28 mouse cellular contexts compared by ENCODE assay signal in genomic region chr8:58521932-58522331, GRCm38 (mm10).
"Had no signal": no experiment of that assay in that cellular context is flagged by ENCODE, and none has a peak within 500 bp of the region (broad histone marks: within the 10 kb centered on the region; RNA-seq: fewer than 3 reads in every experiment).

No protein-coding gene starts in this region.

- H3K4me1 ChIP-seq: heart, embryonic 13.5 days; heart, embryonic 15.5 days; hindbrain, embryonic 13.5 days; hindbrain, embryonic 15.5 days; kidney, embryonic 15.5 days; limb, embryonic 10.5 days; limb, embryonic 12.5 days; liver, embryonic 13.5 days had no signal

- H3K36me3 ChIP-seq: heart, embryonic 13.5 days; heart, embryonic 15.5 days; hindbrain, embryonic 13.5 days; hindbrain, embryonic 15.5 days; kidney, embryonic 15.5 days; limb, embryonic 10.5 days; limb, embryonic 12.5 days; liver, embryonic 13.5 days had no signal

- H3K9me3 ChIP-seq: heart, embryonic 13.5 days; heart, embryonic 15.5 days; hindbrain, embryonic 13.5 days; hindbrain, embryonic 15.5 days; kidney, embryonic 15.5 days; limb, embryonic 10.5 days; limb, embryonic 12.5 days; liver, embryonic 13.5 days had no signal

- H3K9ac ChIP-seq: heart, embryonic 13.5 days; heart, embryonic 15.5 days; hindbrain, embryonic 13.5 days; hindbrain, embryonic 15.5 days; kidney, embryonic 15.5 days; limb, embryonic 12.5 days; liver, embryonic 13.5 days had no signal

- H3K27me3 ChIP-seq: heart, embryonic 13.5 days; heart, embryonic 15.5 days; hindbrain, embryonic 13.5 days; hindbrain, embryonic 15.5 days; kidney, embryonic 15.5 days; limb, embryonic 12.5 days; liver, embryonic 13.5 days had no signal

- H3K4me2 ChIP-seq: heart, embryonic 11.5 days; heart, embryonic 13.5 days; heart, embryonic 15.5 days; hindbrain, embryonic 13.5 days; hindbrain, embryonic 15.5 days; kidney, embryonic 15.5 days; limb, embryonic 12.5 days; liver, embryonic 11.5 days; liver, embryonic 13.5 days had no signal

- H3K27ac ChIP-seq: gastrocnemius, adult 2 months; heart, adult 2 months; heart, embryonic 13.5 days; heart, embryonic 15.5 days; hindbrain, embryonic 13.5 days; hindbrain, embryonic 15.5 days; hindbrain, postnatal 0 days; kidney, embryonic 15.5 days; kidney, postnatal 0 days; limb, embryonic 10.5 days; limb, embryonic 12.5 days; liver, embryonic 13.5 days had no signal

- ATAC-seq: hindbrain, postnatal 0 days; intestine, embryonic 16.5 days had no signal

- DNase-seq: gastrocnemius, adult 2 months; gastrocnemius, postnatal 10 days; gastrocnemius, postnatal 25 days; heart, adult 11 months; heart, adult 2 months; heart, postnatal 14 days; heart, postnatal 36 days; kidney, adult 11 months; kidney, adult 2 months; kidney, adult 9 months; kidney, postnatal 14 days; kidney, postnatal 36 days; layer of hippocampus, adult 9-11 months; layer of hippocampus, postnatal 36 days; liver; liver, embryonic 13.5 days had no signal

- H3K4me3 ChIP-seq: gastrocnemius, adult 2 months; heart, adult 2 months; heart, embryonic 13.5 days; heart, embryonic 15.5 days; hindbrain, embryonic 13.5 days; hindbrain, embryonic 15.5 days; kidney, embryonic 15.5 days; limb, embryonic 10.5 days; limb, embryonic 12.5 days; liver, embryonic 13.5 days had no signal
